Mouse (Mus musculus) ES-E14 (cell line): ENCODE results near the gene Gm44596.

Experiments
- CHD2 ChIP-seq: IDR thresholded peaks from 2 replicates; pipeline ENCODE4 v1.6.1; 2014; ENCODE audit warnings: mild to moderate bottlenecking, low read depth, low read length, inconsistent platforms
- MAFK ChIP-seq: IDR thresholded peaks from 2 replicates; pipeline ENCODE4 v1.6.1; 2014; ENCODE audit warnings: mild to moderate bottlenecking, low read depth, low read length, inconsistent platforms; ENCODE audit not compliant: insufficient read depth
- ZNF384 ChIP-seq: IDR thresholded peaks from 2 replicates; pipeline ENCODE4 v1.6.1; 2012; ENCODE audit warnings: low read depth, low read length, inconsistent platforms

- TF ChIP-seq CHD2 (no peak), ZNF384 (no peak), MAFK (no peak)
Observed at GRCm38 (mm10) chr6:128455835-128456605, 80.7 kb downstream of the Gm44596 start.
